Mouse (Mus musculus): Measurements from ENCODE around the gene Rasgrf1.

Gene Rasgrf1

GRCm38 (mm10) chr9:89906645-89907044 lies 3.1 kb upstream of the Rasgrf1 start:
- peak; percentile 53 for DNase-seq (ENCODE audit: low spot score)

GRCm38 (mm10) chr9:89907941-89908340 lies 1.8 kb upstream of the Rasgrf1 start:
- no peak for DNase-seq (ENCODE audit: low spot score)

- DNase-seq (ENCODE audit: low spot score) = no peak
These were observed 1.1 kb upstream of the Rasgrf1 start for GRCm38 (mm10) chr9:89908601-89909000.

GRCm38 (mm10) chr9:89910011-89910400 lies 298 bp downstream of the Rasgrf1 start:
- no peak for DNase-seq (ENCODE audit: low spot score)

DNA sequence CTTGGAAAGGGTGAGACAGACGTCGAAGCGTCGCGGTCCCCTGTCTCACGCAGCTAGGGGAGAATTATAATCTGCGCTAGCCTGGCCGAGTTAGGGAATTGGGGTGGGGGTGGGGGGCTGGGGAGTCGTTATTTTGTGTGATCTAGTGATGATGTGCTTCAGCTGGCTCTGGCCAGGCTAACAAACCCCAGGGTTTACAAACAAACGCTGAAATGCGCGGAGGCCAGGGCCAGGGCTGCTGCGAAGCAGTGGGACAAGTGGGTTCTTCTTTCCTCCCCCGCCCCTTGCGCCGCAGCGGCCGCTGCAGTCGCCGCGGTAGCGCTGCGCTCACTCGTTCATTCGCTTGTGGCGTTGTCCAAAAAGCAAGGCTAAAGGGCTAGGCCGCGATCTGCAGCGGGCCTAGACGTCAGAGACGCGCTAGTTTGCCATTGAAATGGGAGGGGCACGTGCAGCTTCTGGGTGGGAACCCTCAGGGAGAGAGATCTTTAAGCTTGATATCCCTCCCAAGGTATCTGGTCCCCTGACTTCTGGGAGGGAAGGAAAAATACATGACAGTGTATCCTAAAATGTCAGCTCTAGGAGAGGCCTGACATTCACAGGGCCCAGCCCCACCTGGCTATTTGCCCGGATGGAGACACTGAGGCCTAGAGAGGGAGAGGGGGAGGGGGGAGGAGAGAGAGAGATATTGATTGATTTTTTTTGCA lies 1.2 kb downstream of the Rasgrf1 start:
- DNase-seq (ENCODE audit: low spot score) = no peak

GRCm38 (mm10) chr9:89911891-89912549 lies 2.3 kb downstream of the Rasgrf1 start:
- DNase-seq (ENCODE audit: low spot score) = no peak

GRCm38 (mm10) chr9:89913135-89913534 lies 3.4 kb downstream of the Rasgrf1 start:
- no peak for DNase-seq (ENCODE audit: low spot score)

DNA sequence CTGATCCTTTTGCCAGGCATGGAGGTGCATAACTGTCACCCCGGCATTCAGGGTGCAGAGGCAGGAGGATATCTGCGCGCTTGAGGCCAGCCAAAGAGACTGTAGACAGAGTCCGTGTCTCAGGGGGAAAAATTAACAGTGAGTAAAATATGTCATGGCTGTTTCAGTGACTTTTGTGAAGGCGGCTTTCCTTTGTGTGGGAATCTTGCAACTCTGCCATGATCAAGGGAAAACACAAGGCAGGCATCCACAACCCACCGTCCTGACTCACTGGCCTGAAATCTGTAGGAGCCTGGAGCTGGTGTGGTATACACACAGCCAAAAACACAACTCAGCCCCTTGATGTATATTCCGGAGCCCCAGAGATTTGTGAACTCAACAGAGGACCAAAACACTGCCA lies 6.8 kb downstream of the Rasgrf1 start:
- no peak for DNase-seq (ENCODE audit: low spot score)

GRCm38 (mm10) chr9:89917431-89917830 lies 7.7 kb downstream of the Rasgrf1 start:
- DNase-seq (ENCODE audit: low spot score) = peak; percentile 48

- no peak for DNase-seq (ENCODE audit: low spot score)
These were observed 9.1 kb downstream of the Rasgrf1 start for GRCm38 (mm10) chr9:89918832-89919231.

GRCm38 (mm10) chr9:89921121-89921520 lies 11.4 kb downstream of the Rasgrf1 start:
- no peak for DNase-seq (ENCODE audit: low spot score)

GRCm38 (mm10) chr9:89922666-89923065 lies 13.0 kb downstream of the Rasgrf1 start:
- DNase-seq (ENCODE audit: low spot score) = no peak

GRCm38 (mm10) chr9:89924836-89925235 lies 15.1 kb downstream of the Rasgrf1 start:
- no peak for DNase-seq (ENCODE audit: low spot score)

DNA sequence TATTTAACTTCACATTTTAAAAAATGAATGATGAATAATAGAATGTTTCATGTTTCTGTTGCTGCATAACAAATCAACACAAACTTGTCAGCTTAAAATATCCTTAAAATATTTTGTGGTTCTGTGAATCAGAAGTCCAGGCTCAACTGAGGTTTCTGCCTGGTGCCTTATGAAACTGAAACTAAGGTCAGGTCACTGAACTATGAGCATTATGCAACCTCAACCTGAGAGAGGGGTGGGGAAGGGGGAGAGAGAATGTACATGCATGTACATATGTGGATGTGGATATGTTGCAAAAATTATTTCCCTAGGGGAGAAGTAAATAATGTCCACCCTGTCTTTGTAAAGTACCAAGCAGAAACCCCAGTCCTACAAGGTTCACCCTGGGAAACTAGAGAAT lies 18.8 kb downstream of the Rasgrf1 start:
- peak; percentile 15 for DNase-seq (ENCODE audit: low spot score)

- DNase-seq (ENCODE audit: low spot score) = no peak
These were observed 30.7 kb downstream of the Rasgrf1 start for GRCm38 (mm10) chr9:89940428-89940827.

DNA sequence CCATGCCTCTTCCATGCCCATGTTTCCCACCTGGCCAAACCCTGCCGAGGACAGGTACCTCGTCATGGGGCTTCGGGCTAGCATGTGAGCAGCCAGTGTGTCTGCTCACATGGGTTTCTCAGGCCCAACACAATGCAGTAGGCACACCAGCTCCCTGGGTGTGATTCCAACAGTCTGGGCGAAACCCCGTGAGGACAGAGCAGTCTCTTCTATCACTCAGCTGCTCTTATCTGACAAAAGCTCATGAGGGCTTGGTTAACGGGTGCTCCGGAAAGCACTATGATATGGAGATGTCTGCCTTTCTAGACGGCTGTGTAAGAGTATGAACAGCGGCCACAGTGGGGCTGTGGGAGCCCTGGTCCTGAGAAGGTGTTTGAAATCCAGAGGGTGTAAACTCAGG lies 37.1 kb downstream of the Rasgrf1 start:
- no peak for DNase-seq (ENCODE audit: low spot score)

DNA sequence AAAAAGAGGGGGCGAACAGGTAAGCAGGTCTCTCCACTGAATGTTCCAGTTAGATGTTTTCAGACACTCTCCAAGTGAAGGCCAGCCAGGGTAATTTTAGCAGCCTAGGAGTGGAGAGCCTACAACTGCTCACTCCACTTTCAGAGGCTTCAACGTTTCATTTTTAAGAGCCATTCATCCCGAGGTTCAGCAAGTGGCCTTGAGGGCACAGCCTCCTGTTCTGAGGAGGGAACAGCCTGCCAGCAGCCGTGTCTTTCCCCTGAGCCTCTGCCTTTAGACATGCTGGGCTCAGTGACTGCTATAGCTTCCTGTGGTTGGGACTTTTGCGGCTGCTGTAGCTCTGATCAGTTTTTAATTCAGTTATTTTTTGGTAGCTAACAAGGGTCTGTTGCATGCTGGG lies 38.9 kb downstream of the Rasgrf1 start:
- DNase-seq (ENCODE audit: low spot score) = no peak

GRCm38 (mm10) chr9:89953596-89954215 lies 44.0 kb downstream of the Rasgrf1 start:
- DNase-seq (ENCODE audit: low spot score) = no peak

DNA sequence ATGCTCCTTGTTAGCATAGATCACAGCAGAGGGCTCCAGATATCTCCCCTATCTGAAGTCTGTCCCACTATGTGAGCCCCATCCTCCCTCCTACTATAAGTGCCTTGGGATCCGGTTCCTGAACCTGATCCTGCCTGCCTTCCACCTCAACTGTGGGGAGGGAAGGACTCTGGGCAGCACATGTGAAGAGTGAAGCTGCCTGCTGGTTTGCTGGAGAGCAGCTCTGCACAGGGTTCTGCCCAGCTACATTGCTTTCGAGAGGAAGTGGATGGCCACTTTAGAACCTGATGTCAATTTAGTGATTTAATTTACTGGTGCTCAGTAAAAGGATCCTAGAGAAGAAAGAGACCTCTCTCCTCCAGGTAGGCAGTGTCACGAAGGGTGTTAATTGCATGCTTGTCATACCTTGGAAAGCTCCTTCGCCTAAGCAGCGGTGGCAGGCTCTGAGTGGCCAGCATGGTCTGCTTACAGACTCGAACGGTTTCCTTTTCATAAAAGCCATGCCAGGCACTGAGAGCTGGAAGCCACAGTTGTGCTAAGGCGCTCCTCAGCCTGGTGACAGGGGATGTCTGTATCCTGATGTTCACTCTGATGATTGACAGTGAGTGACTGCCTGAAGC lies 45.3 kb downstream of the Rasgrf1 start:
- DNase-seq (ENCODE audit: low spot score) = no peak

DNA sequence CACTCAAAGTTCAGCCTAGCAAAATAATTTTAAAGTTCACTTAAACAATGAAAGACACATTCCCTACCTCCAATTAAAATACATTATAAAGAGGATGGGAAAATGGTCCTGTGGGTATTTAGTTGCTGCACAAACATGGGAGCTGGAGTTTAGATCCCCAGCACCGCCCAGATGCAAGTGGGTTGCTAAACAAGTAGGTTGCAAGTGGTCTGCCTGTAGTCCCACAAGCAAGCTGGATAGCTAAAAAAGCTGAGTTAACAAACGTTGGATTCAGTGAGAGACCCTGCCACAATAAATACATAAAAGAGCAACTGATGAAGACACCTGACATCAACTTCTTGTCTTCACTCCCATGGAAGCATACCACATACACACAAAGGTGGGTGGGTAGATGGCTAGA lies 49.3 kb downstream of the Rasgrf1 start:
- no peak for DNase-seq (ENCODE audit: low spot score)

- DNase-seq (ENCODE audit: low spot score) = no peak
These were observed 54.4 kb downstream of the Rasgrf1 start for GRCm38 (mm10) chr9:89964091-89964490.

- no peak for DNase-seq (ENCODE audit: low spot score)
These were observed 58.0 kb downstream of the Rasgrf1 start for GRCm38 (mm10) chr9:89967716-89968115.
